Mouse (Mus musculus): ENCODE measurements at regions not wholly inside any gene's neighbourhood (a gene's known extent, or its start where the extent isn't known, plus 50 kb on each side); places are given as distances from the start of the nearest gene placed in this dataset.

GRCm38 (mm10) chr13:41899837-41900463 lies 52.5 kb upstream of the Adtrp start:
- TF ChIP-seq CTCF (IDR thresholded peaks at IDR 0.05; ENCODE audit: low read depth) (no peak), EP300 (IDR thresholded peaks at IDR 0.05; ENCODE audit: low read depth) (no peak)
